Mouse (Mus musculus): Measurements from ENCODE around the gene Rnf135. TPM values are rescaled to one million over a fixed set of nuclear protein-coding genes. Genes with fewer than 3 reads are reported as not detected.
A peak's percentile ranks its signal among the peaks of the same experiment; 100 is the strongest.

Rnf135 gene
- 5.6 and 6.1 TPM in 2 replicates for polyA plus RNA-seq (2012; rRNA removed)

- H3K27me3 ChIP-seq (ENCODE audit: control insufficient read depth, insufficient read depth, low read length): no peaks in the 10 kb centered on the region
- H3K4me1 ChIP-seq (ENCODE audit: control insufficient read depth, insufficient read depth, low read length): no peaks in the 10 kb centered on the region
- H3K27ac ChIP-seq (ENCODE audit: insufficient read depth, low read length): peak within 1 kb of the TSS; percentile 90
- DNase-seq: peak; percentile 89 to 91
- peak within 1 kb of the TSS; percentile 75 for H3K4me3 ChIP-seq (replicated peaks; ENCODE audit: insufficient read depth, low read depth, low read length)
- peak; percentile 72; the same call in 1 of the 2 replicates for TF ChIP-seq POLR2A (IDR thresholded peaks at IDR 0.05; ENCODE audit: borderline replicate concordance, insufficient read depth, low read length)
- no peak for TF ChIP-seq CTCF (IDR thresholded peaks at IDR 0.05; ENCODE audit: borderline replicate concordance, insufficient read depth, low read depth, low read length)
- under 1% methylated on average over 33 of the region's 33 CpGs for WGBS
Measured at GRCm38 (mm10) chr11:80183705-80184255, at the start of gene Rnf135. Gene Rnf135 (plus strand): TSS chr11:80183851.

DNA sequence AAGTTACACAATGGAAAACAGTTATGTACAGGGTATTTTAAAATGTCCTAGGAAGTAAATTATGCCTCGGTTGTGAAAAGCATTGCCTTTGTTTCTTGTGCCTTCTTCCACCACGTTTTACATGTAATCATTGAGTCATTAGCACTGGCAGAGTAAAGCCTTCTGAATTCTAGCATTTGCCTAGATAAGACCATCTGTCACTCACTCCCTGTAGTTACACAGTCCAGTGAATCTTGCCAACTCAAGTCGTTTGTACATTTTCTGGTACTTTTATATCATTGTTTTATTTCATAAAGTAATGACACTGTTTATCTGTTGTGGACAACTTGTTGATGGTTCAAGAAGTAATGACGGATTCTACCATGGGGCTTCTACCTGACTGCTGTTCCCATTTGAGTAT lies 48.9 kb upstream of the Rnf135 start:
- TF ChIP-seq POLR2A (IDR thresholded peaks at IDR 0.05; ENCODE audit: borderline replicate concordance, insufficient read depth, low read length): no peak
- TF ChIP-seq CTCF (IDR thresholded peaks at IDR 0.05; ENCODE audit: borderline replicate concordance, insufficient read depth, low read depth, low read length): no peak
- H3K27ac ChIP-seq (ENCODE audit: insufficient read depth, low read length): no peak overlapping the region
- WGBS: 33% methylated on average over 4 of the region's 4 CpGs
- no peaks in the 10 kb centered on the region; the same call in 1 of the 2 replicates for H3K4me1 ChIP-seq (ENCODE audit: control insufficient read depth, insufficient read depth, low read length)
- H3K27me3 ChIP-seq (ENCODE audit: control insufficient read depth, insufficient read depth, low read length): no peaks in the 10 kb centered on the region
- H3K4me3 ChIP-seq (replicated peaks; ENCODE audit: insufficient read depth, low read depth, low read length): no peak overlapping the region
- DNase-seq: peak in 1 of 2 experiments; percentile 8

GRCm38 (mm10) chr11:80135954-80136683 lies 47.5 kb upstream of the Rnf135 start:
- 77% methylated on average over 11 of the region's 11 CpGs for WGBS
- no peak overlapping the region for H3K27ac ChIP-seq (ENCODE audit: insufficient read depth, low read length)
- no peak overlapping the region for H3K4me3 ChIP-seq (replicated peaks; ENCODE audit: insufficient read depth, low read depth, low read length)
- H3K4me1 ChIP-seq (ENCODE audit: control insufficient read depth, insufficient read depth, low read length): no peaks in the 10 kb centered on the region; the same call in 1 of the 2 replicates
- H3K27me3 ChIP-seq (ENCODE audit: control insufficient read depth, insufficient read depth, low read length): no peaks in the 10 kb centered on the region
- TF ChIP-seq POLR2A (IDR thresholded peaks at IDR 0.05; ENCODE audit: borderline replicate concordance, insufficient read depth, low read length): no peak
- TF ChIP-seq CTCF (IDR thresholded peaks at IDR 0.05; ENCODE audit: borderline replicate concordance, insufficient read depth, low read depth, low read length): no peak
- DNase-seq: no peak

GRCm38 (mm10) chr11:80136786-80137185 lies 46.9 kb upstream of the Rnf135 start:
- WGBS: 81% methylated on average over 13 of the region's 13 CpGs
- Histone ChIP-seq H3K27me3 (ENCODE audit: control insufficient read depth, insufficient read depth, low read length) (no peaks in the 10 kb centered on the region), H3K27ac (ENCODE audit: insufficient read depth, low read length) (no peak overlapping the region), H3K4me1 (ENCODE audit: control insufficient read depth, insufficient read depth, low read length) (no peaks in the 10 kb centered on the region; the same call in 1 of the 2 replicates), H3K4me3 (replicated peaks; ENCODE audit: insufficient read depth, low read depth, low read length) (no peak overlapping the region)
- no peak for TF ChIP-seq POLR2A (IDR thresholded peaks at IDR 0.05; ENCODE audit: borderline replicate concordance, insufficient read depth, low read length)
- no peak for TF ChIP-seq CTCF (IDR thresholded peaks at IDR 0.05; ENCODE audit: borderline replicate concordance, insufficient read depth, low read depth, low read length)
- DNase-seq: peak in 1 of 2 experiments; percentile 6

- Histone ChIP-seq H3K27ac (ENCODE audit: insufficient read depth, low read length) (no peak overlapping the region), H3K4me3 (replicated peaks; ENCODE audit: insufficient read depth, low read depth, low read length) (no peak overlapping the region), H3K27me3 (ENCODE audit: control insufficient read depth, insufficient read depth, low read length) (no peaks in the 10 kb centered on the region), H3K4me1 (ENCODE audit: control insufficient read depth, insufficient read depth, low read length) (no peaks in the 10 kb centered on the region; the same call in 1 of the 2 replicates)
- DNase-seq: no peak
- WGBS: 92% methylated on average over 5 of the region's 5 CpGs
- TF ChIP-seq CTCF (IDR thresholded peaks at IDR 0.05; ENCODE audit: borderline replicate concordance, insufficient read depth, low read depth, low read length): no peak
Measured at GRCm38 (mm10) chr11:80137773-80138172, 45.9 kb upstream of the Rnf135 start.

DNA sequence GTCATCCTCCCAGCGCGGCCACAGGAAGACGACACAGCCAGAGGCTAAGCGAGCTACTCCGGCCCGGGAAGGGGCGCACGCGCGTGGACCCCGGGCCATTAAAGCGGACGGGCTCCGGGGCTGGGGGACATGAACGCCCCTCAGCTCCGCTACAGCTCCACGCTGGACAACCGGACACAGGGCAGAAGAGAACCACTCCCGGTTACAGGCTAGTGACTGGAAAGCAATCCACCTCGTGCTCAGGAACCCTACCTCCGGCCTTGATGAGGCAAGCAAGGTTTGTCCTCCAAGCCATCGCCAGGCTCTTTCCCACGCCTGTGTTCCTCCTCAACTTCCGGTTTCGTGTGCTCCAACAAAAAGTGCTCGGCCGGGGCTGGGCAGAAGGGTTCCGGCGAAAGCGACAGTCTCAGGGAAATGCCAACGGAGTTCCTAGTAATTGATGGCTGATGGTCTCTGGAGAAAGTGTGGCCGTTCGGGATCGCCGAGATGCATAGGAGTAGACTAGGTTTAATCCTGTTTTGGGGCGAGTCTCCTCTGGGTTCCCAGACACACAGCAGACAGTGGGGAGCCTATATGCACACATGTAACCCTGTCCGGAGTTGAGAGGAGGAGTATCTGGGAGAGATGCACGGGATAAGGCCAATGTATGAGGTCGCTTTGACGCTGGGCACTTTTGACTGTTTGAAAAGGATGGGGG lies 41.7 kb upstream of the Rnf135 start, which contains the start of gene Tefm:
Gene Tefm, minus strand, starts transcription at position 351 of the 697 bp plus-strand sequence.
- TF ChIP-seq CTCF (IDR thresholded peaks at IDR 0.05; ENCODE audit: borderline replicate concordance, insufficient read depth, low read depth, low read length) (no peak), POLR2A (IDR thresholded peaks at IDR 0.05; ENCODE audit: borderline replicate concordance, insufficient read depth, low read length) (peak; percentile 99)
- H3K27me3 ChIP-seq (ENCODE audit: control insufficient read depth, insufficient read depth, low read length): no peaks in the 10 kb centered on the region
- peak within 1 kb of the TSS; percentile 79 for H3K27ac ChIP-seq (ENCODE audit: insufficient read depth, low read length)
- no peaks in the 10 kb centered on the region; the same call in 1 of the 2 replicates for H3K4me1 ChIP-seq (ENCODE audit: control insufficient read depth, insufficient read depth, low read length)
- peak within 1 kb of the TSS; percentile 90 for H3K4me3 ChIP-seq (replicated peaks; ENCODE audit: insufficient read depth, low read depth, low read length)
- WGBS: under 1% methylated on average over 40 of the region's 40 CpGs
- peak; percentile 87 to 92 for DNase-seq

- no peak for DNase-seq
- TF ChIP-seq POLR2A (IDR thresholded peaks at IDR 0.05; ENCODE audit: borderline replicate concordance, insufficient read depth, low read length) (no peak), CTCF (IDR thresholded peaks at IDR 0.05; ENCODE audit: borderline replicate concordance, insufficient read depth, low read depth, low read length) (no peak)
- H3K4me1 ChIP-seq (ENCODE audit: control insufficient read depth, insufficient read depth, low read length): no peaks in the 10 kb centered on the region; the same call in 1 of the 2 replicates
- 42% methylated on average over 8 of the region's 8 CpGs for WGBS
- peak overlapping the region; percentile 90 for H3K4me3 ChIP-seq (replicated peaks; ENCODE audit: insufficient read depth, low read depth, low read length)
- H3K27ac ChIP-seq (ENCODE audit: insufficient read depth, low read length): no peak overlapping the region
- H3K27me3 ChIP-seq (ENCODE audit: control insufficient read depth, insufficient read depth, low read length): no peaks in the 10 kb centered on the region
Measured at GRCm38 (mm10) chr11:80142872-80143271, 40.8 kb upstream of the Rnf135 start.
